Mouse (Mus musculus): Measurements from ENCODE around the gene Mup18.
"Not testable (repeated sequence)": the region's sequence is repeated elsewhere in the genome, so short reads cannot be mapped to it uniquely, and the experiment has no call there.

Gene Mup18

GRCm38 (mm10) chr4:61674036-61674435 is at the start of gene Mup18:
TSS of gene Mup18 (minus strand) at chr4:61674136.
- not testable (repeated sequence) for DNase-seq (ENCODE audit: extremely low read depth, low read depth)

DNA sequence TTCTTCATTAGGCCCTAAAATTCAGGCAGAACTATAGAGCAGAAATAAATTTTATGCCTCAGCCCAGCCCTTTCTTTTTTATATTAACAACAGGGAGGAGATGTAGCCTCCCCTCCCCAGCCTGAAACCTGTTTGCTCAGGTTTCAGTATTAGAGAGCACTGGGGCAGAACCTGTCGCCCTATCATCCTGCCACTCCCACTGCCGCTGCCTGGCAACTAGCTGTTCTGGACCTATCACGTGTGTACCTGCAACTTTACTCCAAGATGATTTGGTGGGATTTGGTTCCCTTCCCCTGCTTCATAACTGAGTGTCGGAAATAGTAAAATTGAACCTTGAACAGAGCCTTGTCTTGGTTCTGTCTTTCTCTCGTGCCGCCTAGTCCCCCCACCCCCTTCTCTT is 40.4 kb upstream of the Mup18 start:
- DNase-seq (ENCODE audit: extremely low read depth, low read depth) = not testable (repeated sequence)

Measured in MEL-GATA-1-ER (cell line).